Mouse (Mus musculus): ENCODE results near the gene Mum1. TPM values are rescaled to one million over a fixed set of nuclear protein-coding genes. Genes with fewer than 3 reads are reported as not detected.
"Not testable (repeated sequence)": the region's sequence is repeated elsewhere in the genome, so short reads cannot be mapped to it uniquely, and the experiment has no call there.

Gene Mum1
- polyA plus RNA-seq, 1 experiment from 2014 or later, result 32.9 TPM

GRCm38 (mm10) chr10:80244791-80245399 is 18.7 kb downstream of the Mum1 start:
- H3K4me1 ChIP-seq (replicated peaks; ENCODE audit: control insufficient read depth, insufficient read depth, low read length), result peaks cover 2% of the 10 kb centered on the region
- H3K9me3 ChIP-seq (ENCODE audit: control insufficient read depth, low read length), result no peaks in the 10 kb centered on the region
- H3K4me3 ChIP-seq (replicated peaks; ENCODE audit: low read length), result no peak overlapping the region
- H3K9ac ChIP-seq, result no peak overlapping the region
- peaks cover 45% of the 10 kb centered on the region for H3K36me3 ChIP-seq (replicated peaks; ENCODE audit: control insufficient read depth, insufficient read depth)
- ATAC-seq (ENCODE audit: low FRiP score) (no peak), DNase-seq (ENCODE audit: low spot score) (peak; percentile 55)
- no peak overlapping the region for H3K27ac ChIP-seq
- H3K27me3 ChIP-seq (ENCODE audit: control insufficient read depth, insufficient read depth, low read length), result no peaks in the 10 kb centered on the region
- WGBS, result 36% methylated on average over 5 of the region's 5 CpGs
- H3K4me2 ChIP-seq (replicated peaks), result no peak overlapping the region

GRCm38 (mm10) chr10:80245600-80245999 is 19.4 kb downstream of the Mum1 start:
- 4% methylated on average over 4 of the region's 4 CpGs for WGBS

DNA sequence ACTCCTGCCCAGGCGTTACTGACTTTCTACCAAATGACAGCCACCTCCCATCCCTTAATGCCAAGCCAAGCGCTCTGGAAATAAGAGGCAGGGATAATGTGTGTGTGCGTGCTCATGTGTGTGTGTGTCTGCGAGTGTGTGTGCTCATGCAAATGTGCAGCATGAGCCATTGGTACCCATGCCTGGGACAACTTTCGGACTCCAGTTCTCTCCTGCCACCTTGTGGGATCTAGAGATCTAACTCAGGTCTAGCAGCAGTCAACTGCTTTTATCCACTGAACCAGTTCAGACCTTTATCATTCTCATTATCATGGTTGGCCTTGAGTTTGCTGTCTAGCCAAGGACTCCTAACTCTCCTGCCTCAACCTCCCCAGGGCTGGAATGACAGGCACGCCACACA is 21.6 kb downstream of the Mum1 start:
- Histone ChIP-seq H3K4me2 (replicated peaks) (no peak overlapping the region), H3K4me3 (replicated peaks; ENCODE audit: low read length) (no peak overlapping the region), H3K27ac (no peak overlapping the region), H3K36me3 (replicated peaks; ENCODE audit: control insufficient read depth, insufficient read depth) (peaks cover 17% of the 10 kb centered on the region), H3K9ac (no peak overlapping the region), H3K9me3 (ENCODE audit: control insufficient read depth, low read length) (no peaks in the 10 kb centered on the region), H3K4me1 (replicated peaks; ENCODE audit: control insufficient read depth, insufficient read depth, low read length) (peaks cover 12% of the 10 kb centered on the region), H3K27me3 (ENCODE audit: control insufficient read depth, insufficient read depth, low read length) (no peaks in the 10 kb centered on the region)
- no peak for ATAC-seq (ENCODE audit: low FRiP score)
- 43% methylated on average over 6 of the region's 6 CpGs for WGBS
- DNase-seq (ENCODE audit: low spot score), result no peak

More at GRCm38 (mm10) chr10:80245600-80245999, 19.4 kb downstream of the Mum1 start:
- H3K4me2 ChIP-seq (replicated peaks), result no peak overlapping the region
- no peak overlapping the region for H3K27ac ChIP-seq
- no peak overlapping the region for H3K9ac ChIP-seq
- H3K4me3 ChIP-seq (replicated peaks; ENCODE audit: low read length), result no peak overlapping the region
- H3K4me1 ChIP-seq (replicated peaks; ENCODE audit: control insufficient read depth, insufficient read depth, low read length), result peaks cover 9% of the 10 kb centered on the region
- no peaks in the 10 kb centered on the region for H3K27me3 ChIP-seq (ENCODE audit: control insufficient read depth, insufficient read depth, low read length)
- peak; percentile 94 for DNase-seq (ENCODE audit: low spot score)
- ATAC-seq (ENCODE audit: low FRiP score), result no peak
- H3K9me3 ChIP-seq (ENCODE audit: control insufficient read depth, low read length), result no peaks in the 10 kb centered on the region
- peaks cover 38% of the 10 kb centered on the region for H3K36me3 ChIP-seq (replicated peaks; ENCODE audit: control insufficient read depth, insufficient read depth)

DNA sequence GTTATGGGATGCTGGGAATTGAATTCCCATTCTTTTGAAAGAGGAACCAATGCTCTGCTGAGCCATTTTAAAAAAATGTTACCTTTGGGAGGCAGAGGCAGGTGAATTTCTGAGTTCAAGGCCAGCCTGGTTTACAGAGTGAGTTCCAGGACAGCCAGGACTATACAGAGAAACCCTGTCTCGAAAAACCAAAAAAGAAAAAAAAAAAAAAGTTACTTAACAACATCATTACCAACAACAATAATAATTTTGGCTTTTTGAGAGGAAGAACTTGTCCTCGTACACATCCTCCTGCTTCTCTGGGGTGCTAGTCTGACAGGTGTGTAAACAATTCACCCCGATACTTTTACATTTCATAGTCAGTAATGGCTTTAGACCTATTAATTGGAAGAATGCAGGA is 22.2 kb downstream of the Mum1 start:
- H3K9ac ChIP-seq; ATAC-seq (ENCODE audit: low FRiP score); DNase-seq (ENCODE audit: low spot score); H3K9me3 ChIP-seq (ENCODE audit: control insufficient read depth, low read length); H3K27ac ChIP-seq; H3K27me3 ChIP-seq (ENCODE audit: control insufficient read depth, insufficient read depth, low read length): not testable (repeated sequence)
- peak overlapping the region; percentile 90 for H3K4me2 ChIP-seq (replicated peaks)
- WGBS, result 36% methylated on average over 3 of the region's 3 CpGs
- peak overlapping the region; percentile 16 for H3K4me3 ChIP-seq (replicated peaks; ENCODE audit: low read length)
- peaks cover 12% of the 10 kb centered on the region for H3K4me1 ChIP-seq (replicated peaks; ENCODE audit: control insufficient read depth, insufficient read depth, low read length)
- peaks cover 14% of the 10 kb centered on the region for H3K36me3 ChIP-seq (replicated peaks; ENCODE audit: control insufficient read depth, insufficient read depth)

DNA sequence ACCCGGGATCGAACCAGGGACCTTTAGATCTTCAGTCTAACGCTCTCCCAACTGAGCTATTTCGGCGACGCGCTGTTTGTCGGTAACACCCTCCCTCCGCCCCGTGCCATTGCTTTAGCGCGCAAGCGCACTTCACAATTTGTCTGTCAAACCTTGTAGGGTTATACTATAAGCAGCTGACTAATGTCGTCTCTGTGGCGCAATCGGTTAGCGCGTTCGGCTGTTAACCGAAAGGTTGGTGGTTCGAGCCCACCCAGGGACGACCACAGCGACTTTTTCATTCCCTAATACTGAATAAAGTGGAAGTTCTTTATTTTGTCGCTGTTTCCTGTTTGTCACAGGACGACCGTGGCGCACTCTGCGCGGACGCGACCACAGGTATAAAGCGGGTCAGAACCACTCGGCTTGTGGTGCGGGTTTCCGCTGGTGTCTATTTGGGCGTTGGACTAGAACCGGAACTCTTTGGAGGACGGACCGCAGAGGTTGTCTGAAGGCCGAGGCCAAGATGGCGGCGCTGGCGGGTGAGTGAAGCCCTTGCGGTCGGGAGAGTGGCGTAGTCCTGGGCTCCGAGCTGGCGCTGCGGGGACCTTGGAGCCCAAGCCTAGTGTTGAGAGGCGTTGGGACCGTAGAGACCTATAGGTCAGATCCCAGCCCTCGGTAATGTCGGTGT is 22.9 kb downstream of the Mum1 start, which contains the start of gene Ndufs7:
Gene Ndufs7 (plus strand): TSS at position 151 of the 670 bp plus-strand sequence.
- Histone ChIP-seq H3K9me3 (ENCODE audit: control insufficient read depth, low read length) (no peaks in the 10 kb centered on the region), H3K4me2 (replicated peaks) (peak within 1 kb of the TSS; percentile 90), H3K9ac (peak within 1 kb of the TSS; percentile 85), H3K27me3 (ENCODE audit: control insufficient read depth, insufficient read depth, low read length) (no peaks in the 10 kb centered on the region), H3K36me3 (replicated peaks; ENCODE audit: control insufficient read depth, insufficient read depth) (peaks cover 9% of the 10 kb centered on the region), H3K4me3 (replicated peaks; ENCODE audit: low read length) (peak within 1 kb of the TSS; percentile 69), H3K4me1 (replicated peaks; ENCODE audit: control insufficient read depth, insufficient read depth, low read length) (peaks cover 12% of the 10 kb centered on the region), H3K27ac (peak within 1 kb of the TSS; percentile 90)
- DNase-seq (ENCODE audit: low spot score), result peak; percentile 100
- under 1% methylated on average over 53 of the region's 53 CpGs for WGBS
- peak; percentile 88 for ATAC-seq (ENCODE audit: low FRiP score)

- no peak for DNase-seq (ENCODE audit: low spot score)
- H3K9ac ChIP-seq, result peak overlapping the region; percentile 85
- H3K4me2 ChIP-seq (replicated peaks), result peak overlapping the region; percentile 90
- H3K27ac ChIP-seq, result no peak overlapping the region
- no peak for ATAC-seq (ENCODE audit: low FRiP score)
- no peaks in the 10 kb centered on the region for H3K9me3 ChIP-seq (ENCODE audit: control insufficient read depth, low read length)
- WGBS, result 36% methylated on average over 2 of the region's 2 CpGs
- peaks cover 16% of the 10 kb centered on the region for H3K36me3 ChIP-seq (replicated peaks; ENCODE audit: control insufficient read depth, insufficient read depth)
- peaks cover 12% of the 10 kb centered on the region for H3K4me1 ChIP-seq (replicated peaks; ENCODE audit: control insufficient read depth, insufficient read depth, low read length)
- H3K27me3 ChIP-seq (ENCODE audit: control insufficient read depth, insufficient read depth, low read length), result no peaks in the 10 kb centered on the region
- H3K4me3 ChIP-seq (replicated peaks; ENCODE audit: low read length), result peak overlapping the region; percentile 69
These were observed 23.8 kb downstream of the Mum1 start for GRCm38 (mm10) chr10:80250059-80250458.

GRCm38 (mm10) chr10:80250573-80250972 is 24.3 kb downstream of the Mum1 start:
- Histone ChIP-seq H3K27ac (no peak overlapping the region), H3K27me3 (ENCODE audit: control insufficient read depth, insufficient read depth, low read length) (no peaks in the 10 kb centered on the region), H3K36me3 (replicated peaks; ENCODE audit: control insufficient read depth, insufficient read depth) (peaks cover 21% of the 10 kb centered on the region), H3K4me2 (replicated peaks) (peak overlapping the region; percentile 90), H3K9me3 (ENCODE audit: control insufficient read depth, low read length) (no peaks in the 10 kb centered on the region), H3K4me1 (replicated peaks; ENCODE audit: control insufficient read depth, insufficient read depth, low read length) (peaks cover 12% of the 10 kb centered on the region), H3K4me3 (replicated peaks; ENCODE audit: low read length) (0 out of 2 replicates have a peak overlapping the region, but pooled peaks have one; percentile 69), H3K9ac (peak overlapping the region; percentile 85; the same call in 1 of the 2 replicates)
- ATAC-seq (ENCODE audit: low FRiP score), result no peak
- DNase-seq (ENCODE audit: low spot score), result no peak
- 87% methylated on average over 4 of the region's 4 CpGs for WGBS

DNA sequence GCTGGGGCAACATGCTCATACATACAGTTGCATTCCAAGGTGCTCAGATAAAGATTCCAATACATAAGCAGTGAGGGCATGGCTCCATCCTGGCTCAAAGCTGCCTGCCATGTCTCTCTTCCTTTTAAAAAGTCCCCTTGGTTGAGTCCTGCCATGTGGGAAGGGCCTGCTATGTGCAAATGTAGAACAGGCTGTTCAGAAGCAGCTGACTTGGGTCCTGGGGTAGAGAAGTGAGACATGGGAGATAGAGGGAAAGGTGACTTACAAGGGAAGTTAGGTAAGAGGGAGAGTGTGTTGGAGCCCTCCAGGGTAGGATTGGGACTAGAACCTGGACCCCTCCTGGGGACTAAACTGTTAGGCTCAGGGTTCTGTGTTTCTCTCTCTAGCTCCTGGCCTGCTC is 25.8 kb downstream of the Mum1 start:
- H3K4me1 ChIP-seq (replicated peaks; ENCODE audit: control insufficient read depth, insufficient read depth, low read length), result peaks cover 12% of the 10 kb centered on the region
- H3K4me3 ChIP-seq (replicated peaks; ENCODE audit: low read length), result no peak overlapping the region
- H3K9ac ChIP-seq, result no peak overlapping the region
- H3K9me3 ChIP-seq (ENCODE audit: control insufficient read depth, low read length), result no peaks in the 10 kb centered on the region
- H3K4me2 ChIP-seq (replicated peaks), result no peak overlapping the region
- H3K27me3 ChIP-seq (ENCODE audit: control insufficient read depth, insufficient read depth, low read length), result no peaks in the 10 kb centered on the region
- ATAC-seq (ENCODE audit: low FRiP score), result no peak
- no peak for DNase-seq (ENCODE audit: low spot score)
- H3K27ac ChIP-seq, result no peak overlapping the region
- peaks cover 35% of the 10 kb centered on the region for H3K36me3 ChIP-seq (replicated peaks; ENCODE audit: control insufficient read depth, insufficient read depth)

GRCm38 (mm10) chr10:80252493-80253274 is 26.4 kb downstream of the Mum1 start:
- no peaks in the 10 kb centered on the region for H3K27me3 ChIP-seq (ENCODE audit: control insufficient read depth, insufficient read depth, low read length)
- no peak overlapping the region for H3K4me3 ChIP-seq (replicated peaks; ENCODE audit: low read length)
- ATAC-seq (ENCODE audit: low FRiP score), result no peak
- H3K9ac ChIP-seq, result no peak overlapping the region
- H3K36me3 ChIP-seq (replicated peaks; ENCODE audit: control insufficient read depth, insufficient read depth), result peaks cover 42% of the 10 kb centered on the region
- no peak overlapping the region for H3K4me2 ChIP-seq (replicated peaks)
- no peaks in the 10 kb centered on the region for H3K9me3 ChIP-seq (ENCODE audit: control insufficient read depth, low read length)
- H3K27ac ChIP-seq, result no peak overlapping the region
- no peak for DNase-seq (ENCODE audit: low spot score)
- H3K4me1 ChIP-seq (replicated peaks; ENCODE audit: control insufficient read depth, insufficient read depth, low read length), result peaks cover 12% of the 10 kb centered on the region
- WGBS, result 92% methylated on average over 11 of the region's 11 CpGs

All from hindbrain, embryonic 14.5 days (tissue).